Mouse (Mus musculus): Measurements from ENCODE around the gene Ylpm1.

DNA sequence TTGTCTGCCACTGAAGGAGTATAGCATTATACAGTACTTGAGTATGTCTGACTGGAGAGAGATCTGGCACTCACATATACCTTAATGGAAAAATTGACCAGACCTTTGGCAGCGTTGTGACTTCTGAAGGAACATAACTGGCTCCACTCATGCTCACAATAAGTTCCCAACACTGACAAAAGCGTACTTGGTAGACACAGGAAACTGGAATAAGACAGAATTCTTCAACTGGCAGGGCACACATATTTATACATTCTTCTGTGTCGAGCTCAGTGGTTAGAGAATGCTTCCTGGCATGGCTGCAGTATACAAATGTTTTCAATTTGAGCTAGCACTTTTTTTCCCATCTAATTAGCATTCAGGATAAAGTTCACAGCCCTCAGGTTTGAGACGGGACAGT, 88.8 kb downstream of the Ylpm1 start:
- TF ChIP-seq CTCF (conservative IDR thresholded peaks at IDR 0.05; ENCODE audit: insufficient read depth, insufficient read length, low read depth, low read length) (no peak), POLR2A (IDR thresholded peaks at IDR 0.05; ENCODE audit: low read depth, low read length) (no peak)

Measured in kidney, adult 2 months (tissue).